21 mouse cellular contexts compared by ENCODE assay signal in the genomic region with DNA sequence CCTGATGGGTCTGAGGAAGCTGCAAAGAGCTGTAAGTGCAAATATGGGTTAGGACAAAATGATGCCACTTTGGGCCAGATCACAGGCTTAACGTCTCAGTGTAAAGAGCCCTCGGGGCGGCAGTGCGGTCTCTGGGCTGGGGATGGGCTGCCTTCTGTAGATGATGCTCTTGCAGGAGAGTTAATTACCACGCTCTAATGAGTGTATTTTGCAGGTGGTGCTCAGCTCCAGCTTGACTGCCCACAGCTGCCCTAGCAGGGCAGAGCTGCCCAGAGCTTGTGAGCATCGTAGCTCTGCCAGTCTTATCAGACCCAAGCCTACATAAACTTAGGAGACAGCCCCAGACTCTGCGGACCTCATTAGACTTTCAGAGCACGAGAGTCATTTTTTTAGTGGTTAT.
A peak's percentile ranks its signal among the peaks of the same experiment; 100 is the strongest.
DNase-seq lines count a peak whose midpoint lies in the region; ATAC-seq lines count a peak whose summit lies in the region.
"Had no signal": no experiment of that assay in that cellular context is flagged by ENCODE, and none has a peak within 500 bp of the region (broad histone marks: within the 10 kb centered on the region; RNA-seq: fewer than 3 reads in every experiment).

No protein-coding gene starts in this region.

- 72% methylated on average over 8 of the region's 8 CpGs for WGBS in hindbrain, embryonic 12.5 days
- 83% methylated on average over 8 of the region's 8 CpGs for WGBS in hindbrain, embryonic 10.5 days
- 54% methylated on average over 8 of the region's 8 CpGs for WGBS in midbrain, embryonic 13.5 days
- 92% methylated on average over 8 of the region's 8 CpGs for WGBS in midbrain, embryonic 10.5 days

- no peak overlapping the region for H3K4me3 ChIP-seq in hindbrain, embryonic 12.5 days
- H3K4me3 ChIP-seq in hindbrain, embryonic 10.5 days: no peak overlapping the region
- H3K4me3 ChIP-seq in midbrain, embryonic 13.5 days (replicated peaks): no peak overlapping the region
- no peak overlapping the region for H3K4me3 ChIP-seq in midbrain, embryonic 10.5 days
- H3K4me3 ChIP-seq: embryonic facial prominence, embryonic 10.5 days; heart, adult 2 months; heart, embryonic 15.5 days had no signal

- H3K9me3 ChIP-seq in hindbrain, embryonic 12.5 days (replicated peaks): no peaks in the 10 kb centered on the region
- H3K9me3 ChIP-seq in hindbrain, embryonic 10.5 days: no peaks in the 10 kb centered on the region
- no peaks in the 10 kb centered on the region for H3K9me3 ChIP-seq in midbrain, embryonic 13.5 days
- no peaks in the 10 kb centered on the region for H3K9me3 ChIP-seq in midbrain, embryonic 10.5 days (replicated peaks)
- H3K9me3 ChIP-seq: embryonic facial prominence, embryonic 10.5 days; heart, embryonic 15.5 days had no signal

- no peak overlapping the region for H3K4me2 ChIP-seq in hindbrain, embryonic 12.5 days (replicated peaks)
- no peak overlapping the region for H3K4me2 ChIP-seq in midbrain, embryonic 13.5 days (replicated peaks)
- H3K4me2 ChIP-seq: heart, embryonic 11.5 days; heart, embryonic 15.5 days had no signal

- peak; percentile 33; the same call in 1 of the 2 replicates for ATAC-seq in hindbrain, embryonic 12.5 days (ENCODE audit: low FRiP score)
- peak; percentile 31 for ATAC-seq in midbrain, embryonic 13.5 days
- ATAC-seq: forebrain, postnatal 0 days; hindbrain, embryonic 16.5 days had no signal

- H3K36me3 ChIP-seq in hindbrain, embryonic 12.5 days: no peaks in the 10 kb centered on the region; the same call in 1 of the 2 replicates
- H3K36me3 ChIP-seq in hindbrain, embryonic 10.5 days: no peaks in the 10 kb centered on the region
- no peaks in the 10 kb centered on the region for H3K36me3 ChIP-seq in midbrain, embryonic 13.5 days
- no peaks in the 10 kb centered on the region for H3K36me3 ChIP-seq in midbrain, embryonic 10.5 days
- H3K36me3 ChIP-seq: embryonic facial prominence, embryonic 10.5 days; G1E; heart, embryonic 15.5 days had no signal

- no peak overlapping the region for H3K27ac ChIP-seq in hindbrain, embryonic 12.5 days
- no peak overlapping the region for H3K27ac ChIP-seq in hindbrain, embryonic 10.5 days
- peak overlapping the region; percentile 31; the same call in 1 of the 2 replicates for H3K27ac ChIP-seq in midbrain, embryonic 13.5 days
- no peak overlapping the region for H3K27ac ChIP-seq in midbrain, embryonic 10.5 days (replicated peaks)
- H3K27ac ChIP-seq: embryonic facial prominence, embryonic 10.5 days; heart, adult 2 months; heart, embryonic 15.5 days had no signal

- H3K4me1 ChIP-seq in hindbrain, embryonic 12.5 days: peaks cover 23% of the 10 kb centered on the region
- H3K4me1 ChIP-seq in hindbrain, embryonic 10.5 days (replicated peaks): peaks cover 20% of the 10 kb centered on the region
- H3K4me1 ChIP-seq in midbrain, embryonic 13.5 days (replicated peaks): peaks cover 40% of the 10 kb centered on the region
- peaks cover 15% of the 10 kb centered on the region; the same call in 1 of the 2 replicates for H3K4me1 ChIP-seq in midbrain, embryonic 10.5 days
- H3K4me1 ChIP-seq: heart, embryonic 15.5 days had no signal

- H3K9ac ChIP-seq in hindbrain, embryonic 12.5 days: no peak overlapping the region
- no peak overlapping the region for H3K9ac ChIP-seq in midbrain, embryonic 13.5 days (replicated peaks)
- H3K9ac ChIP-seq: forebrain, postnatal 0 days; heart, embryonic 15.5 days had no signal

- H3K27me3 ChIP-seq in hindbrain, embryonic 12.5 days: no peaks in the 10 kb centered on the region
- no peaks in the 10 kb centered on the region for H3K27me3 ChIP-seq in hindbrain, embryonic 10.5 days (ENCODE audit: insufficient read depth, poor library complexity, severe bottlenecking)
- H3K27me3 ChIP-seq in midbrain, embryonic 13.5 days: no peaks in the 10 kb centered on the region
- no peaks in the 10 kb centered on the region for H3K27me3 ChIP-seq in midbrain, embryonic 10.5 days (ENCODE audit: low read depth, poor library complexity, severe bottlenecking)
- H3K27me3 ChIP-seq: heart, embryonic 15.5 days had no signal

- no peak for DNase-seq in hindbrain, embryonic 10.5 days (ENCODE audit: low spot score)
- DNase-seq in midbrain, embryonic 10.5 days (ENCODE audit: low spot score): no peak
- DNase-seq in retina, postnatal 1 day: peak; percentile 60
- no peak for DNase-seq in retina, embryonic 14.5 days (ENCODE audit: low spot score)
- no peak for DNase-seq in urinary bladder, adult 2 months (ENCODE audit: low spot score)
- DNase-seq: adrenal gland, adult 8-10 months; adrenal gland, postnatal 36 days; cerebellum, adult 11 months; cerebellum, adult 9-10 months; cerebellum, postnatal 36 days; forebrain, postnatal 0 days; gastrocnemius, postnatal 14 days; heart, adult 2 months; heart, postnatal 14 days had no signal
